Mouse (Mus musculus) hindbrain, postnatal 0 days (tissue): ENCODE results near the gene Eipr1. TPM values are rescaled to one million over a fixed set of nuclear protein-coding genes. Genes with fewer than 3 reads are reported as not detected.
A peak's percentile ranks its signal among the peaks of the same experiment; 100 is the strongest.

Experiments used
- ATAC-seq: fragments of 200-750 bp; cut with Nextera tagmentation; 2 replicates; pipeline ENCODE4 v1.8.0; 2017; ENCODE audit warnings: mild to moderate bottlenecking, moderate TSS enrichment, moderate library complexity
- DNase-seq: peaks from one replicate; pipeline ENCODE4 v3.0.0-alpha.2; 2015; ENCODE audit warnings: low spot score
- H3K27ac ChIP-seq: fragments of 300-500 bp; sonication (generic); 2 replicates; pipeline ENCODE4 v1.5.1; 2014; ENCODE audit warnings: mild to moderate bottlenecking
- H3K27me3 ChIP-seq: fragments of 300-500 bp; sonication (generic); 2 replicates; pipeline ENCODE4 v1.6.1; 2014; ENCODE audit warnings: low read length, mixed read lengths; ENCODE audit not compliant: insufficient read depth
- H3K36me3 ChIP-seq: fragments of 300-500 bp; sonication (generic); 2 replicates; pipeline ENCODE4 v1.6.1; 2014; ENCODE audit warnings: low read length, mixed read lengths; ENCODE audit not compliant: insufficient read depth
- H3K4me1 ChIP-seq: fragments of 300-500 bp; sonication (generic); 2 replicates; pipeline ENCODE4 v1.6.1; 2014; ENCODE audit warnings: antibody characterized with exemption, low read length, mixed read lengths; ENCODE audit not compliant: insufficient read depth
- H3K4me2 ChIP-seq: fragments of 300-500 bp; sonication (generic); 2 replicates; pipeline ENCODE4 v1.6.1; 2014; ENCODE audit warnings: low read depth, mild to moderate bottlenecking, low read length, moderate library complexity, mixed read lengths
- H3K4me3 ChIP-seq: fragments of 300-500 bp; sonication (generic); 2 replicates; pipeline ENCODE4 v1.5.1; 2014; ENCODE audit warnings: low read length
- H3K9ac ChIP-seq: fragments of 300-500 bp; sonication (generic); replicated peaks from 2 replicates; pipeline ENCODE4 v1.6.1; 2014; ENCODE audit warnings: mild to moderate bottlenecking, low read length, moderate library complexity, mixed read lengths
- H3K9me3 ChIP-seq: fragments of 300-500 bp; sonication (generic); 2 replicates; pipeline ENCODE4 v1.6.1; 2016; ENCODE audit warnings: low read length, mixed read lengths
- CTCF ChIP-seq: IDR thresholded peaks from 2 replicates; pipeline ENCODE4 v1.5.1; 2016; ENCODE audit warnings: antibody characterized with exemption, control low read depth, low read depth
- WGBS: fragments of 180-500 bp; shearing (Covaris S2); extraction: QIAGEN DNeasy Blood & Tissue Kit; methylation state at CpG from one replicate; pipeline ENCODE4 v1.1.7; 2014; 5-methylcytosine and 5-hydroxymethylcytosine counted together
- polyA plus RNA-seq: library from polyadenylated mRNA; unstranded; fragments of >200 nt; fragmentation: Nextera tagmentation; extraction: Ambion mirVana; gene quantifications from 2 replicates; pipeline ENCODE4 v1.2.1, GENCODE M21; 2015
- total RNA-seq: library from RNA; depleted of rRNA; stranded (reverse); fragments of >200 nt; gene quantifications from 2 replicates; pipeline ENCODE4 v1.2.3, GENCODE M21; 2014

The Eipr1 gene
- total and polyA plus RNA-seq, 2 experiments from 2014 or later, result 58.4 to 78.0 TPM

DNA sequence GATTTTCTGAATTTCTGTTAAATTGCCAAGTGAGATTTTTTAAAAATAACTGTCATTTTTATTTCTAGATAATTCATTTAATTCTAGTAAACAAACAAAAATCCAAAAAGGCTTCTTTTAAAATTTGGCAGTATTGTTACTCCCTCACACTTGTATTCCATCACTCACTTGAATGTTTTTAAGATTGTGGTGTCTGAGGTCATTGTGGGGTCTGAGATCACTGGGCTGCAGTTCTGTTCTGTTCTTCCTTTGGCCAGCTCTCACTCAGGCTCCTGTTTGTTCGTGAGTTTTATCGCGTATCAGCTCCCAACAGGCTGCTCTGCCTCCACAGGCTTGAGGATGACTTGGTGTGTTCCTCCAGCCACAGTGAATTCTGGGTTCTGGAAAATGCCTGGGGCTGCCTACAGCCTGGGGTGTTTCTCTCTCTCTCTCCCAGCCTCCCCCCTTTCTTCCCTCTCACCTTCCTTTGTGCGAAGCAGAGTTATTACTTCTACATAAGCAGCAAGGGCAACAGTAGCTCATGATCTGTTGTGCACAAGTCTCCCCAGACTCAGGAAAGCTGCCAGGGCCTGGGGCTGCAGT is 58.2 kb downstream of the Eipr1 start:
- WGBS, result 34% methylated on average over 4 of the region's 4 CpGs
- Histone ChIP-seq H3K4me2 (no peak overlapping the region), H3K27me3 (no peaks in the 10 kb centered on the region), H3K9me3 (no peaks in the 10 kb centered on the region), H3K4me3 (no peak overlapping the region), H3K9ac (no peak overlapping the region), H3K36me3 (no peaks in the 10 kb centered on the region), H3K27ac (0 out of 2 replicates have a peak overlapping the region, but pooled peaks have one; percentile 13), H3K4me1 (peaks cover 4% of the 10 kb centered on the region)
- no peak for TF ChIP-seq CTCF
- ATAC-seq, result no peak
- DNase-seq, result no peak

DNA sequence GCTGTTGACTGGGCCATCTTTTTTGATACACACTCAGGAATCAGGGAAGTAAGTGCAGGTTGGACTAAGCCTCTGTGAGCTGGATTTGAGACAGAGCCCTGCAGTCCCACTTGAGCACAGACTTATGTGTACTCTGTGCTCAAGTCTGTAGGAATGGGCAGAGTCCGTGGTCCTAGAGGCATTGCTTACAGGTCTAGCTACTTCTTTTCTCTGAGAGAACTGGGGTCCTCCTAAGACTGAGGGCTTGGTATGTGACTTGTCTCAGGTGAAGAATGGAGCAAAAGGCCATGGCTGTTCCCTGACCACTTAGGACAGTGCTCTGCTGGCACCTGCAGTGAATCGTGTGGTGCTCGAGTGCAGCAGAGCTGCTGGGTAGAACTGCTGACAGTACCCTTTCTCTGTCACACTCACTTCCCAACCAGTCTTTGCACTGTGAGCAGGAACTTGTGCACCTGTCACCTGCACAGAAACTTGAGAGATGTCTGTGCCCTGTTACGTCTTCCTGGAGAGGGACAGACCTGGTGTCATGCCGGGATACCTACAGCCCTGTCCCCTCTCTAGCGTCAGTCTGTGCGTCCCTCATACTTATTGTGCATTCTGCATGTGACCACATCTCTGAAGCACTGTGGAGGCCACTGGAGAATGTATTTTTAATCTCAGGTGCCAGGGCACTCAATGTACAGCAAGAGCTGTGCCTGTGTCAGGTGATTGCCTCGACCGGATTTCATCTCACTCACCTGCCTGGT is 65.3 kb downstream of the Eipr1 start:
- peak; percentile 28; the same call in 1 of the 2 replicates for ATAC-seq
- Histone ChIP-seq H3K4me2 (0 out of 2 replicates have a peak overlapping the region, but pooled peaks have one; percentile 17), H3K9ac (no peak overlapping the region), H3K27ac (peak overlapping the region; percentile 65), H3K27me3 (no peaks in the 10 kb centered on the region), H3K9me3 (no peaks in the 10 kb centered on the region), H3K4me1 (peaks cover 23% of the 10 kb centered on the region), H3K4me3 (no peak overlapping the region), H3K36me3 (no peaks in the 10 kb centered on the region)
- WGBS, result 14% methylated on average over 9 of the region's 9 CpGs
- no peak for DNase-seq
- no peak for TF ChIP-seq CTCF

DNA sequence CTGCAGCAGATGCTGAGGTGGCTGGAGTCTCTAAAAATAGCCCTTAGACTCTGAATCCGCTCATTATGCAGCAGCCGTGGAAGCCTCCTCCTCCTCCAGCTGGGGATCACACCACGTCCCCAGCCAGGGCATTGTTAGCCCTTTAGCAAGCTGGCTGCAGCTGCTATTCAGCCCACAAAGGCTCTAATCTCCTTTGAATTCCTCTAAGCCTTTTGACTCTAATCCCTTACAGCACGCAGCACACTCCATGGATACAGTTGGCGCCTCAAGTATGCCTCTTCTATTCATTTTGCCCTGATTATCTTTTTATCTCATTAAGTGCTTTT is 65.8 kb downstream of the Eipr1 start:
- Histone ChIP-seq H3K27me3 (no peaks in the 10 kb centered on the region), H3K9ac (no peak overlapping the region), H3K9me3 (no peaks in the 10 kb centered on the region), H3K4me1 (peaks cover 23% of the 10 kb centered on the region), H3K4me2 (0 out of 2 replicates have a peak overlapping the region, but pooled peaks have one; percentile 17), H3K27ac (peak overlapping the region; percentile 65), H3K4me3 (no peak overlapping the region), H3K36me3 (no peaks in the 10 kb centered on the region)
- WGBS, result 8% methylated on average over 5 of the region's 5 CpGs
- no peak for TF ChIP-seq CTCF
- ATAC-seq (peak; percentile 75), DNase-seq (peak; percentile 78)

DNA sequence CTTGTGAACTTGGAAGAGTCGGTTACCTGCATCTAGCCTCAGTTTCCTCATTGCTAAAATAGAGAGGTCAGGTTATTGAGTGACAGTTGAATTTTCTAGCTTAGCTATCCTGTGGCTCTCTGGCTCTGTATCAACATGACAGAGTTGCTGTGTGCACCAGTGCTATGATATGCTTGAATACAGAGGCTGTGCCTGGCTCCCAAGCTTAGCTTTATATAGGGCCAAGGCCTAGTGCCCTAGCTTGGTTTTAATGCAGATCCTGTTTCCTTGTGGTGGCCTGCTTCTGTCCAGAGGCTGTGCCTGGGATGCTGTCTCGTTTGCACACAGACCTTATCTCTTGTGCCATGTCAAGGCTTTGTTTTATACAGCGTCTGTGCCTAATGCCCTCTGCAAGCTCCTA is 66.3 kb downstream of the Eipr1 start:
- Histone ChIP-seq H3K27ac (peak overlapping the region; percentile 65), H3K4me2 (no peak overlapping the region), H3K36me3 (no peaks in the 10 kb centered on the region), H3K27me3 (no peaks in the 10 kb centered on the region), H3K9ac (no peak overlapping the region), H3K4me3 (no peak overlapping the region), H3K9me3 (no peaks in the 10 kb centered on the region), H3K4me1 (peaks cover 23% of the 10 kb centered on the region)
- no peak for TF ChIP-seq CTCF
- WGBS, result 17% methylated on average over 3 of the region's 3 CpGs
- DNase-seq (peak; percentile 56), ATAC-seq (peak; percentile 48)

DNA sequence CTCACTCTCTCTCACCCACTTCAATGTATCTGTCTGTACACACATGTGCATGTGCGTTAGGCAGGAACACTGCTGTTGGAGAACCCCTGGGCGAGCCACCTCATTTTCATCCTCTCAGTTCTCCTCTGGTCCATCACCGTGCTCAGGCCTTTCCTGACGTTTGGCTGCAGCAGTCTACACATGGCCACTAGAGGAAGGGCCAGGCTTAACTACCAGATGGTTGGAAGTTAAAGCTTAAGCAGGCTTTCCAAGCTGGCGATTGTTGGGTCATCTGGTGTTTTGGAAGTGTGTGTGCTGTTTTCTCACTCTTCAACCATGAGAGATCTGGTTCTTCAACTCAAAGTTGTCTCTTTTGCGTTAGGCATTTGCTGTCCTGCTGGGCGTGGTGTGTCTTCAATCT is 71.9 kb downstream of the Eipr1 start:
- H3K9me3 ChIP-seq, result no peaks in the 10 kb centered on the region
- no peaks in the 10 kb centered on the region for H3K36me3 ChIP-seq
- 0 out of 2 replicates have a peak, but pooled peaks cover under 1% of the 10 kb centered on the region for H3K4me1 ChIP-seq
- H3K4me3 ChIP-seq, result no peak overlapping the region
- TF ChIP-seq CTCF, result peak; percentile 47
- ATAC-seq (no peak), DNase-seq (no peak)
- H3K9ac ChIP-seq, result no peak overlapping the region
- no peaks in the 10 kb centered on the region for H3K27me3 ChIP-seq
- H3K27ac ChIP-seq, result no peak overlapping the region
- WGBS, result 83% methylated on average over 7 of the region's 7 CpGs
- no peak overlapping the region for H3K4me2 ChIP-seq

DNA sequence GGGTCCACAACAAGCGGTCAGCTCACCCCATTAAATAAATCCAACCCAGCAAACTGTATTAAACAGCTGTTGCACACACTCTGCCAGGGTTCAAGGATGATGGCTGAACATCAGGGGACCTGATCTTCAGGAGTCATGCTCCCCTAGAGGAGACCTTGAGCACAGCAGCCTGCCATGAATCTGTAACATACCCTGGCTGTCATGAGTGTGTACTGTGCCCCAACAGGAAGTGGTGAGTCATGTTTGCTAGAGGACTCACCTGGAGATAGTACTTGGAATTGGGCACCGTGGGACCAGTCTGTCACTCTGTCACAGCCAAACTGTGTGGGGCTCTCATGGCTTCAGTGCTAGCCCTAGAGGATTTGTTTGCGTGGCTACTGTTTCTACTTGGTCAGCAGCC is 77.9 kb downstream of the Eipr1 start:
- peak; percentile 61 for TF ChIP-seq CTCF
- DNase-seq (no peak), ATAC-seq (no peak)
- Histone ChIP-seq H3K9ac (no peak overlapping the region), H3K9me3 (no peaks in the 10 kb centered on the region), H3K27ac (no peak overlapping the region), H3K36me3 (no peaks in the 10 kb centered on the region), H3K4me3 (no peak overlapping the region), H3K4me2 (no peak overlapping the region), H3K27me3 (no peaks in the 10 kb centered on the region), H3K4me1 (no peaks in the 10 kb centered on the region)
- 89% methylated on average over 3 of the region's 3 CpGs for WGBS

DNA sequence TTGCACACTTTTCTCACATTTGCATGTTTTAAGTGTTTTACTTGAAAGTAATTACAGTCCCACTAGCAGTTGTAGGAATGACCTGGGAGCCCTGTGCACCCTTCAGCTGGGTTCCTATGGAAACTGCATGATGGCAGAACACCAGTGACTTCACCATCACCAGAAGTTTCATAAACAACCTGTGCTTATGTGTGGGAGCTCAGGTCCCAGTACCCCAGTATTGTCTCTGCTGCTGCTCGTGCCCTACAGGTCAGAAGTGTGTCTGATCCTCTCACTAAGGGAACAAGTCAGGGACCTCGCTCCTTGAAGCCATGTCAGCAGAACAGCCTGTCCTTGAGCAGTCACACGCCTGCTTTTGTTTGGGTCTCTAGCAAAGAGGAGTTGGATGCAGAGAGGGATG is 78.9 kb downstream of the Eipr1 start:
- Histone ChIP-seq H3K27me3 (no peaks in the 10 kb centered on the region), H3K4me1 (no peaks in the 10 kb centered on the region), H3K9ac (no peak overlapping the region), H3K4me3 (no peak overlapping the region), H3K27ac (no peak overlapping the region), H3K36me3 (no peaks in the 10 kb centered on the region), H3K4me2 (no peak overlapping the region), H3K9me3 (no peaks in the 10 kb centered on the region)
- TF ChIP-seq CTCF, result no peak
- DNase-seq (no peak), ATAC-seq (no peak)
- 86% methylated on average over 3 of the region's 3 CpGs for WGBS
